13 mouse cellular contexts compared by ENCODE assay signal in genomic region chr14:115048863-115049566, GRCm38 (mm10). TPM values are rescaled to one million over a fixed set of nuclear protein-coding genes. Genes with fewer than 3 reads are reported as not detected.
DNase-seq lines count a peak whose midpoint lies in the region; ATAC-seq and TF ChIP-seq lines count a peak whose summit lies in the region.
"Had no signal": no experiment of that assay in that cellular context is flagged by ENCODE, and none has a peak within 500 bp of the region (broad histone marks: within the 10 kb centered on the region; RNA-seq: fewer than 3 reads in every experiment).

No protein-coding gene starts in this region.

- H3K79me2 ChIP-seq in MEL (ENCODE audit: control insufficient read depth, insufficient read depth, low read length, poor library complexity), result peaks cover 14% of the 10 kb centered on the region

- 36% methylated on average over 5 of the region's 5 CpGs for WGBS in liver, embryonic 11.5 days

- H3K4me1 ChIP-seq in liver, embryonic 11.5 days (replicated peaks; ENCODE audit: control insufficient read depth, insufficient read depth, low read length), result peaks cover 8% of the 10 kb centered on the region
- H3K4me1 ChIP-seq in MEL (ENCODE audit: control insufficient read depth in 1 of 2, insufficient read depth in 2 of 2, low read length in 2 of 2), result peaks cover 23 to 28% of the 10 kb centered on the region in 2 experiments

- intact Hi-C loops in left cerebral cortex, postnatal 36 days (cut with DNase I), result no loop called here

- peaks cover 27% of the 10 kb centered on the region for H3K36me3 ChIP-seq in liver, embryonic 11.5 days (ENCODE audit: control insufficient read depth, insufficient read depth, low read length)
- peaks cover 32 to 54% of the 10 kb centered on the region in 2 experiments for H3K36me3 ChIP-seq in MEL (ENCODE audit: control insufficient read depth in 1 of 2, insufficient read depth in 2 of 2, low read length in 2 of 2)

- no peak for TF ChIP-seq CTCF in MEL (IDR thresholded peaks at IDR 0.05 in 2 of 3, conservative IDR thresholded peaks at IDR 0.05 in 1 of 3; ENCODE audit: control insufficient read depth in 1 of 3, insufficient read depth in 1 of 3, low read depth in 2 of 3, low read length in 3 of 3, poor library complexity in 1 of 3, severe bottlenecking in 1 of 3)

- H3K27ac ChIP-seq in liver, embryonic 11.5 days (ENCODE audit: low read depth, low read length), result no peak overlapping the region
- H3K27ac ChIP-seq in MEL (ENCODE audit: control insufficient read depth, low read depth, low read length), result peak overlapping the region; percentile 0; the same call in 1 of the 2 replicates
- H3K27ac ChIP-seq: liver, embryonic 15.5 days; stomach, postnatal 0 days had no signal

- TF ChIP-seq POLR2A in MEL (IDR thresholded peaks at IDR 0.05; ENCODE audit: control insufficient read depth in 1 of 2, insufficient read depth in 1 of 2, low read depth in 1 of 2, low read length in 2 of 2, poor library complexity in 1 of 2), result no peak

- no peaks in the 10 kb centered on the region for H3K27me3 ChIP-seq in liver, embryonic 11.5 days (replicated peaks; ENCODE audit: control insufficient read depth, insufficient read depth, low read length)
- H3K27me3 ChIP-seq in MEL (ENCODE audit: control insufficient read depth in 1 of 2, insufficient read depth in 2 of 2, low read length in 2 of 2), result no peaks in the 10 kb centered on the region
- H3K27me3 ChIP-seq: liver, embryonic 15.5 days had no signal

- TF ChIP-seq EP300 in MEL (IDR thresholded peaks at IDR 0.05; ENCODE audit: low read depth in 1 of 2, low read length in 2 of 2), result no peak

- H3K9ac ChIP-seq in liver, embryonic 11.5 days (ENCODE audit: low read depth, low read length), result no peak overlapping the region
- H3K9ac ChIP-seq in MEL (ENCODE audit: control insufficient read depth, low read depth, low read length, poor library complexity, severe bottlenecking), result no peak overlapping the region
- H3K9ac ChIP-seq: liver, embryonic 15.5 days had no signal

- H3K9me3 ChIP-seq in liver, embryonic 11.5 days (ENCODE audit: control insufficient read depth, low read length), result no peaks in the 10 kb centered on the region
- no peaks in the 10 kb centered on the region for H3K9me3 ChIP-seq in MEL (replicated peaks; ENCODE audit: insufficient read depth, low read length)
- H3K9me3 ChIP-seq: liver, embryonic 15.5 days had no signal

- TF ChIP-seq RAD21 in MEL (IDR thresholded peaks at IDR 0.05; ENCODE audit: low read depth, low read length), result no peak

- no peak for DNase-seq in liver, embryonic 11.5 days (ENCODE audit: low spot score)
- DNase-seq in liver, result no peak
- DNase-seq in MEL (ENCODE audit: low read depth, low spot score), result peak; percentile 94
- DNase-seq in embryo, embryonic 11 days, result peak; percentile 24
- no peak for DNase-seq in left cerebral cortex, postnatal 36 days (ENCODE audit: low spot score in 2 of 2)
- no peak for DNase-seq in gastrocnemius, postnatal 4 days (ENCODE audit: low spot score in 2 of 2)
- DNase-seq: cerebellum, postnatal 10 days; kidney, postnatal 36 days had no signal

- H3K4me3 ChIP-seq in liver, embryonic 11.5 days (ENCODE audit: low read depth, low read length), result no peak overlapping the region
- H3K4me3 ChIP-seq in MEL (ENCODE audit: control insufficient read depth in 1 of 2, insufficient read depth in 1 of 2, low read depth in 2 of 2, low read length in 2 of 2), result no peak overlapping the region
- H3K4me3 ChIP-seq: liver, embryonic 15.5 days had no signal

- ATAC-seq in liver, embryonic 11.5 days (replicated peaks; ENCODE audit: low FRiP score), result peak; percentile 64
- ATAC-seq in megakaryocyte-erythroid progenitor cell, adult 5-6 weeks (replicated peaks; ENCODE audit: low FRiP score, low TSS enrichment, poor library complexity, severe bottlenecking), result peak; percentile 68
- ATAC-seq: inflammation-experienced regulatory T-cells, adult 6 months had no signal

- H3K4me2 ChIP-seq in liver, embryonic 11.5 days, result no peak overlapping the region
- H3K4me2 ChIP-seq: liver, embryonic 15.5 days had no signal

TF ChIP-seq in MEL, 35 proteins besides CTCF, POLR2A, EP300 and RAD21:
- TF ChIP-seq USF2 (IDR thresholded peaks at IDR 0.05; ENCODE audit: borderline replicate concordance in 1 of 2, insufficient read depth in 1 of 2, low read depth in 1 of 2, low read length in 2 of 2) (no peak), SMC3 (IDR thresholded peaks at IDR 0.05; ENCODE audit: low read depth, low read length) (no peak), BHLHE40 (IDR thresholded peaks at IDR 0.05; ENCODE audit: borderline replicate concordance, low read depth, low read length) (no peak), HCFC1 (IDR thresholded peaks at IDR 0.05; ENCODE audit: low read depth, low read length) (no peak), JUND (IDR thresholded peaks at IDR 0.05; ENCODE audit: low read depth, low read length) (no peak), MEF2A (IDR thresholded peaks at IDR 0.05; ENCODE audit: extremely low read depth, insufficient replicate concordance, low read depth, low read length, poor library complexity, severe bottlenecking) (no peak)

RNA-seq across cellular contexts. Expression of gene Gpc5, which starts 43.0 kb away (rescaled TPM):
- polyA plus RNA-seq in liver, embryonic 11.5 days (2014; fragmentation: Nextera tagmentation; extraction: Ambion mirVana), result 0.12 TPM in 1 of 2 replicates, not detected in the other
- not detected in 2 replicates for total RNA-seq in MEL (2012; rRNA removed)
- polyA plus RNA-seq in MEL (2012; ENCODE audit: insufficient read depth in 1 of 2, insufficient read length in 2 of 2, low read depth in 1 of 2, low replicate concordance in 2 of 2, missing spikeins in 1 of 2), result not detected
- not detected in 2 replicates for total RNA-seq in megakaryocyte-erythroid progenitor cell, adult 5-6 weeks (2014; fragmentation: Nextera tagmentation)
- total RNA-seq in megakaryocyte-erythroid progenitor cell, adult 5-6 weeks (2017), result 0.15 and 1.3 TPM in 2 replicates
- 10 to 100 TPM; 31.3 to 34.0 TPM for total RNA-seq in left cerebral cortex, postnatal 36 days (2021)
- total RNA-seq in gastrocnemius, postnatal 4 days (2021), result not detected
- total RNA-seq: gastrocnemius, adult 8-10 months had no signal
- polyA plus RNA-seq: inflammation-experienced regulatory T-cells, adult 6 months; liver, embryonic 15.5 days had no signal

Comparison
In these comparisons a context has a peak if more than half of its experiments do, and no peak if none do; other contexts are left out.
1. DNase-seq: peak in MEL (single experiment) and embryo, embryonic 11 days (single experiment); none in liver, embryonic 11.5 days (single experiment), liver (single experiment), left cerebral cortex, postnatal 36 days (0 of 2) and gastrocnemius, postnatal 4 days (0 of 2).
2. RNA of gene Gpc5, which starts 43.0 kb away (total RNA-seq): 31.3 to 34.0 TPM in left cerebral cortex, postnatal 36 days; 0.15 to 1.3 TPM in megakaryocyte-erythroid progenitor cell, adult 5-6 weeks, not detected in gastrocnemius, postnatal 4 days and not detected in MEL; every median in the first group is over 10 times any median in the second.